Mouse (Mus musculus): ENCODE measurements around the gene Pomgnt2.

- no peak for TF ChIP-seq CTCF (IDR thresholded peaks at IDR 0.05; ENCODE audit: borderline replicate concordance, extremely low read depth, insufficient read depth, insufficient read length)
- no peak for TF ChIP-seq POLR2A (IDR thresholded peaks at IDR 0.05; ENCODE audit: borderline replicate concordance, extremely low read depth, insufficient read depth, insufficient read length, poor library complexity, severe bottlenecking)
Measured at GRCm38 (mm10) chr9:121991041-121991440, 5.9 kb downstream of the Pomgnt2 start.

Data from brain, embryonic 14.5 days (tissue).